Mouse (Mus musculus): ENCODE results near the gene Zranb2. TPM values are rescaled to one million over a fixed set of nuclear protein-coding genes. Genes with fewer than 3 reads are reported as not detected.

Gene Zranb2
- 114 and 121 TPM in 2 replicates for polyA plus RNA-seq (2021; fragmentation: Nextera tagmentation)
- long read RNA-seq, experiment 1, transcript Zranb2-203 (10 exons, 2,924 nt), result major isoform, 72 of 184 reads
- long read RNA-seq, experiment 1, partial matches to known transcripts, result 96 of 184 reads
- long read RNA-seq, experiment 1, other reads (novel, unspliced or antisense), result 12 of 184 reads
- long read RNA-seq, experiment 2, transcript Zranb2-202 (11 exons, 2,737 nt), result minor isoform, 32 of 1,185 reads
- long read RNA-seq, experiment 2, transcript Zranb2-203 (10 exons, 2,924 nt), result major isoform, 922 of 1,185 reads
- long read RNA-seq, experiment 2, transcript Zranb2-206 (9 exons, 2,542 nt), result minor isoform, 9 of 1,185 reads
- long read RNA-seq, experiment 2, partial matches to known transcripts, result 35 of 1,185 reads
- long read RNA-seq, experiment 2, other reads (novel, unspliced or antisense), result 187 of 1,185 reads

DNA sequence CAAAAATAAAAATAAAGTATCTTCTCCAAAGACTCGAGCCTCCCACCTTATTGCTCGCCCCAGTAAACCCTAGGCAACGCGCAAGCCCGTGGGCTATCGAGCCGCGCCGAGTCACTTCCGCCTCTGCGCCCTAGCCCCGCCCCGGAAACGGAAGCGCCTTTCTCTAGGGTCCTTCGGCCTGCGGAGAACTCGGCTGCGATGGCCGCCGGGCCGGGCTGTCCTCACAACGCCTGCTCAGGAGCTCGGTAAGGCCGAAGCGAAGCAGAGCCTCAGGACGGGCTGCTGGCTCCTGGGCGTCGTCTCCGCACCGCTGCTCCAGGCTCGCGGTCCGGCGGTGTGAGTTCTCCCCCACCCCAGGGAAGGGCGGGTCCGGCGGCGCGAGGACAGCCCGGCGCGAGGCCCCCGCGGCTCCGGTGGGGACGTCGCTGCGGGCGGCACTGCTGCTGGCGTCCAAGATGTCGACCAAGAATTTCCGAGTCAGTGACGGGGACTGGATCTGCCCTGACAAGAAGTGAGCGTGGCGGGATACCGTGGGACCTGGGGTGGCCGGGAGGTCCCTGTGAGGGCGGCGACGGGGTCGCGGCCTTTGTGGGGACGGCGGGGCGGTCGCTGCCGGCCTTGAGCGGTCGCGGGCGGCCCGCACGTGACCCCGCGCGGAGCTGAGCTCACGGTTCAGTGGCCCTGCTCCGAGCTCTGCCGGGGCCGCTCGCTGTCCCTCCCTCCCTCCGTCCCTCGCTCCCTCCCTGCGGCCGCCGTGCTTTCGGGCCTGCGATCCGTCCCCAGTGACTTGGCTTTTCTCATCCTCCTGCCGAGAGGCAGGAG lies at the start of gene Zranb2:
Zranb2 (plus strand) TSS at position 197 of the 822 bp plus-strand sequence.

DNA sequence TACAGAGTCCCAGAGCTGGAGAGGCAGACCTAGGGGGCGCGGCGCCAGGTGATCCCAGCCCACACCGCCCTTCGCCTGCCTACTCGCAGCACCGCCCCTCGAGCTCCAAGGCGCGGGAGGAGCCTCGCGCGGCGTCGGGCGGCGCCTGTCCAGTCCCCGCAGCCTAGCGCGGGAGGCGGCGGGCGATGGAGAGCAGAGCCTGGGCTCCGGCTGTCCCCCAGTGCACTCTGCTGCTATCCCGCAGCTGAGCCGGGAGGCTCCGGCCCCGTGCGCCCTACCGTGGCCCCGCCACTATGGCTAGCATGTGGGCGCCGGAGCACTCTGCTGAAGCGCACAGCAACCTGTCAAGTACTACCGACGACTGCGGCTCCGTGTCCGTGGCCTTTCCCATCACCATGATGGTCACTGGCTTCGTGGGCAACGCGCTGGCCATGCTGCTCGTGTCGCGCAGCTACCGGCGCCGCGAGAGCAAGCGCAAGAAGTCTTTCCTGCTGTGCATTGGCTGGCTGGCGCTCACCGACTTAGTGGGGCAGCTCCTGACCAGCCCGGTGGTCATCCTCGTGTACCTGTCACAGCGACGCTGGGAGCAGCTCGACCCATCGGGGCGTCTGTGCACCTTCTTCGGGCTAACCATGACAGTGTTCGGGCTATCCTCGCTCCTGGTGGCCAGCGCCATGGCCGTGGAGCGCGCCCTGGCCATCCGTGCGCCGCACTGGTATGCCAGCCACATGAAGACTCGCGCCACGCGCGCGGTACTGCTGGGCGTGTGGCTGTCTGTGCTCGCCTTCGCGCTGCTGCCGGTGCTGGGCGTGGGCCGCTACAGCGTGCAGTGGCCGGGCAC lies 33.0 kb downstream of the Zranb2 start, which contains the start of gene Ptger3:
Ptger3 (plus strand) TSS at position 168 of the 841 bp plus-strand sequence.

Small RNA genes lying within 50 kb of the gene (microRNA-seq; reads per million reads assigned to microRNA genes)
- 112 reads per million, percentile 60 among the genes with 10 or more reads in this experiment for gene Mir186

Other genes starting within 250 kb of the Zranb2 start
- gene Ptger3, start 32.7 kb downstream of the Zranb2 start, polyA plus RNA-seq (2021; fragmentation: Nextera tagmentation), result 0.63 and 2.3 TPM in 2 replicates